Mouse (Mus musculus) cerebellum, postnatal 36 days (tissue): ENCODE measurements around the gene Olfr1512.
"Not testable (repeated sequence)": the region's sequence is repeated elsewhere in the genome, so short reads cannot be mapped to it uniquely, and the experiment has no call there.

ENCODE experiments used
- DNase-seq, 2 experiments: peaks; one replicate each; pipeline ENCODE4 v3.0.0; 2021 to 2022; ENCODE audit warnings: mixed read lengths in 2 of 2

The Olfr1512 gene

GRCm38 (mm10) chr14:52379068-52379467, at the start of gene Olfr1512:
Gene Olfr1512, minus strand, starts transcription at chr14:52379168.
- DNase-seq = no peak

GRCm38 (mm10) chr14:52427686-52428085, 48.7 kb upstream of the Olfr1512 start:
- DNase-seq = no peak

GRCm38 (mm10) chr14:52414273-52414672, 35.3 kb upstream of the Olfr1512 start, which contains the start of gene Olfr1510:
Gene Olfr1510, minus strand, starts transcription at chr14:52414373.
- DNase-seq = no peak

GRCm38 (mm10) chr14:52410142-52410919, 31.4 kb upstream of the Olfr1512 start:
- DNase-seq = not testable (repeated sequence)

- no peak for DNase-seq
Observed at GRCm38 (mm10) chr14:52397279-52397678, 18.3 kb upstream of the Olfr1512 start, which contains the start of gene Olfr1511. Gene Olfr1511, minus strand, starts transcription at chr14:52397379.

GRCm38 (mm10) chr14:52390084-52390848, 11.3 kb upstream of the Olfr1512 start:
- not testable (repeated sequence) for DNase-seq

- DNase-seq = no peak
Observed at GRCm38 (mm10) chr14:52368741-52369140, 10.2 kb downstream of the Olfr1512 start.

GRCm38 (mm10) chr14:52356308-52356707, 22.7 kb downstream of the Olfr1512 start, which contains the start of gene Olfr1513:
Gene Olfr1513, minus strand, starts transcription at chr14:52356408.
- no peak for DNase-seq

- DNase-seq = no peak
Observed at GRCm38 (mm10) chr14:52339512-52339852, 39.5 kb downstream of the Olfr1512 start.

GRCm38 (mm10) chr14:52338751-52339511, 40.0 kb downstream of the Olfr1512 start:
- DNase-seq = peak; percentile 40 to 73

- DNase-seq = no peak
Observed at GRCm38 (mm10) chr14:52332171-52332570, 46.8 kb downstream of the Olfr1512 start.

GRCm38 (mm10) chr14:52331069-52331750, 47.8 kb downstream of the Olfr1512 start:
- DNase-seq = no peak

- DNase-seq = no peak
Observed at GRCm38 (mm10) chr14:52327910-52328812, 50.8 kb downstream of the Olfr1512 start, which contains the start of gene Sall2. Gene Sall2, minus strand, starts transcription at chr14:52328762.

- DNase-seq = no peak
Observed at GRCm38 (mm10) chr14:52327375-52327901, 51.5 kb downstream of the Olfr1512 start.

GRCm38 (mm10) chr14:52325890-52326289, 53.1 kb downstream of the Olfr1512 start:
- DNase-seq = no peak
